Mouse (Mus musculus) intestine, embryonic 16.5 days (tissue): Measurements from ENCODE around the gene Phlda3. TPM values are rescaled to one million over a fixed set of nuclear protein-coding genes. Genes with fewer than 3 reads are reported as not detected.

ENCODE experiments used
- ATAC-seq: fragments of 200-750 bp; cut with Nextera tagmentation; 2 replicates; pipeline ENCODE4 v1.8.0; 2017; ENCODE audit warnings: moderate TSS enrichment, moderate library complexity
- H3K27ac ChIP-seq: fragments of 300-500 bp; sonication (generic); 2 replicates; pipeline ENCODE4 v1.5.1; 2014; ENCODE audit warnings: mild to moderate bottlenecking, low read length
- H3K27me3 ChIP-seq: fragments of 300-500 bp; sonication (generic); replicated peaks from 2 replicates; pipeline ENCODE4 v1.6.1; 2014; ENCODE audit warnings: low read length, control low read depth, mixed read lengths; ENCODE audit not compliant: control insufficient read depth, insufficient read depth
- H3K36me3 ChIP-seq: fragments of 300-500 bp; sonication (generic); 2 replicates; pipeline ENCODE4 v1.6.1; 2014; ENCODE audit warnings: low read length, control low read depth; ENCODE audit not compliant: control insufficient read depth, insufficient read depth
- H3K4me1 ChIP-seq: fragments of 300-500 bp; sonication (generic); 2 replicates; pipeline ENCODE4 v1.6.1; 2014; ENCODE audit warnings: low read length, control low read depth, mixed read lengths; ENCODE audit not compliant: control insufficient read depth, insufficient read depth
- H3K4me2 ChIP-seq: fragments of 300-500 bp; sonication (generic); 2 replicates; pipeline ENCODE4 v1.6.1; 2014; ENCODE audit warnings: low read depth, low read length, control low read depth
- H3K4me3 ChIP-seq: fragments of 300-500 bp; sonication (generic); 2 replicates; pipeline ENCODE4 v1.5.1; 2014; ENCODE audit warnings: mild to moderate bottlenecking, low read length
- H3K9ac ChIP-seq: fragments of 300-500 bp; sonication (generic); 2 replicates; pipeline ENCODE4 v1.6.1; 2014; ENCODE audit warnings: low read depth, low read length
- H3K9me3 ChIP-seq: fragments of 300-500 bp; sonication (generic); 2 replicates; pipeline ENCODE4 v1.6.1; 2016; ENCODE audit warnings: low read length, control low read depth; ENCODE audit not compliant: control insufficient read depth
- WGBS: fragments of 180-500 bp; shearing (Covaris S2); extraction: QIAGEN DNeasy Blood & Tissue Kit; methylation state at CpG from one replicate; pipeline ENCODE4 v1.1.7; 2014; 5-methylcytosine and 5-hydroxymethylcytosine counted together
- polyA plus RNA-seq: library from polyadenylated mRNA; unstranded; fragments of >200 nt; fragmentation: Nextera tagmentation; extraction: Ambion mirVana; gene quantifications from 2 replicates; pipeline ENCODE4 v1.2.1, GENCODE M21; 2015

The Phlda3 gene
- polyA plus RNA-seq, 1 experiment from 2014 or later = 36.6 TPM

DNA sequence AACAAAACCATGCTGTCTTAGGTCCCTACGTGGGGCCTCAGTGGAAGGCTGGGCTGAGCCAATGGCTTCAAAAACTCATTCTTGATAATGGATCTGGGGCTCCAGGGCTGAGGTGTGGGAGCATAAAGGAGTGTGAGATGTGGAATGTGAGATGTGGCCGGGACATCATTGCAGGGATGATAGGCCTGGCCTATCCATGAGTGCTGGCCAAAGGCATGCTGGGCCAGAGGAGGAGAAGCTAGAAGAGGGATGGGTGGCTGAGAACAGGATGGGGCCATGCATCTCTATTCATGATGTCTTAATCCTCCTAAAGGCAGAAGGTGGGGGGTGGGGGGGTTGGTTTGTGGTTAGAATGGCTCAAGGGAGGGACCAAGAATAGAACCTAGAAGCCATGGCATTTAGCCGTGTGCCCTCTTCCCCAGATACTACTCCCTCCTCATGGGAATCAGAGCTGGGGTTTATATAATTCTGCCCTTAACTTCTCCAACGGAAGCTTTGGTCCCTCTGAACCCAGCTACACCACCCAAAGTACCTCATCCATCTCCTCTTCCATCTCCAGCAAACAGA is 1.5 kb downstream of the Phlda3 start:
- 63% methylated on average over 4 of the region's 4 CpGs for WGBS
- H3K36me3 ChIP-seq = peaks cover 8% of the 10 kb centered on the region
- peak overlapping the region; percentile 96 for H3K4me2 ChIP-seq
- peak overlapping the region; percentile 94; the same call in 1 of the 2 replicates for H3K27ac ChIP-seq
- no peaks in the 10 kb centered on the region for H3K9me3 ChIP-seq
- ATAC-seq = no peak
- peak overlapping the region; percentile 92 for H3K9ac ChIP-seq
- peak overlapping the region; percentile 77 for H3K4me3 ChIP-seq
- H3K27me3 ChIP-seq = no peaks in the 10 kb centered on the region
- peaks cover 43% of the 10 kb centered on the region for H3K4me1 ChIP-seq

DNA sequence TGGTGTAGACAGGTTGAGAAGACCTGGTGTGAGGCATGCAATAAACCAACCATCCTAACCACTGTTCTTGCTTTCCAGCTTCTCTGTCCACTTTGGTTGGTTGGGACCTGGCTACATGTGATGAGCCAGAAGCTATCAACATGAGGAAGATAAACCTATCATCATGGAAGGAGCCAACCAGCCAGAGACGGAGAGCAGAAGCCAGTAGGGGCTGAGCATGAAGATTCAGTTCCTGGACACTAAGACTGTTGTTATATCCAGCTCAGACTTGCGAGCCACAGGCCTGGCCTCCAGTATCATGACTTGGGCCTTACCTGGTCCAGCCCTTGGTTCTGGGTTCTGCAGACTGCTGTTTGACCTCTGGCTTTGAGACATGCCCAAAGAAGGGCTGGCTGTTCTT is 2.5 kb downstream of the Phlda3 start:
- no peaks in the 10 kb centered on the region for H3K27me3 ChIP-seq
- WGBS = 88% methylated on average over 2 of the region's 2 CpGs
- ATAC-seq = no peak
- no peak overlapping the region for H3K4me2 ChIP-seq
- no peak overlapping the region for H3K27ac ChIP-seq
- no peak overlapping the region for H3K9ac ChIP-seq
- H3K4me1 ChIP-seq = peaks cover 43% of the 10 kb centered on the region
- H3K36me3 ChIP-seq = peaks cover 8% of the 10 kb centered on the region
- H3K4me3 ChIP-seq = no peak overlapping the region
- H3K9me3 ChIP-seq = no peaks in the 10 kb centered on the region

DNA sequence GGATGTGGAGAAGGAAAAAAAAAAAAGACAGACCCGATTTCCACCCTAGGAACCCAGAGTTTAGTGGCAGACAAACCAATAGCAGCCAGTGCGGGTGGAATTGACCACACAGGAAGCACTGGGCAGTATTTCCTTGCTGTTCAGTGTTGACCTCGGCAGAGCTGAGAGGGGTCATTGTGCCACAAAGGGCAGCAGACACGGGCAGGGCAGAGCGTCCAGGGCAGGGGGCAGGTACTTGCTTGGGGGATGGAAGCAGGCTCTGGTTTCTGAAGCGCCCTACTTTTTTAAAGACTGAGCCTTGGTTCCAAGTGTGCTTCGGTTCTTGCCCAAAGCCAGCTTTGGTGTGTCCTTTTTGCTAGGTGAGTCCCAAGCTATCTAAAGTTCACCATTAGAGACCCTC is 4.3 kb downstream of the Phlda3 start:
- Histone ChIP-seq H3K36me3 (peaks cover 8% of the 10 kb centered on the region), H3K4me3 (no peak overlapping the region), H3K9me3 (no peaks in the 10 kb centered on the region), H3K9ac (no peak overlapping the region), H3K4me1 (peaks cover 35% of the 10 kb centered on the region), H3K27me3 (no peaks in the 10 kb centered on the region), H3K27ac (no peak overlapping the region), H3K4me2 (no peak overlapping the region)
- ATAC-seq = no peak
- WGBS = 76% methylated on average over 7 of the region's 7 CpGs

DNA sequence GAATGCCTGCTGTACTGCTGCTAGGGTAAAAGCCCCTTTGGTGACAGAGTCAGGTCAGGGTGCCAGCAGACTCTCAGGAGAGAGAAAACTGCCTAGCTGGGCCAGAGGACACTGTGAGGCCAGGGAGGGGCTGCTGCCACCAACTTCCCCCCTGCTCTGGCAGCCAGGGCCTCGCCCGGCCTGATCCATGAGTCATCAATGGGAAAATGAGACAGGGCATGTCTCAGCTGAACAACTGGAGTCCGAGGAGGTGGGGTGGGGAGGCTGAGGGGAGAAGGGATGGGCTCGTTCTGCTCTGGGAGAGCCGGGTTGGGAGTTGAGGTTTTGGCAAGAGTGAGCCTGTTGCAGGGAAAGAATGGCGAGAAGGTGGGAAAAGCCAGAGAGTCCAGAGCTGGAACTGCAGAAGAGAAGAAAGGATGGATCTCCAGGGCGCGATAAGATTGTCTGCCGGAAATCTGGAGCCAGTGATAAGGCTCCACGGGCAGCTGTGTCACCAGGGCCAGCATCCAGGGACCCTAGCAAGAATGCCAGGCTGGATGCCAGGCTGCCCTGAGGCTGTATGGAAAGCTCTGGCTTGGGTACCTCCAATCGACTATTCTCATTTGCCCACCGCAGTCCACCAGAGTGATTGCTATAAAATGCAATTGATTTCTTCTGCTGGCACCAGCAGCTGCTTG is 5.1 kb downstream of the Phlda3 start:
- Histone ChIP-seq H3K36me3 (peaks cover 8% of the 10 kb centered on the region), H3K9me3 (no peaks in the 10 kb centered on the region), H3K4me1 (peaks cover 30% of the 10 kb centered on the region), H3K4me2 (no peak overlapping the region), H3K27me3 (no peaks in the 10 kb centered on the region), H3K4me3 (no peak overlapping the region), H3K9ac (no peak overlapping the region), H3K27ac (no peak overlapping the region)
- WGBS = 48% methylated on average over 12 of the region's 12 CpGs
- ATAC-seq = peak; percentile 43

DNA sequence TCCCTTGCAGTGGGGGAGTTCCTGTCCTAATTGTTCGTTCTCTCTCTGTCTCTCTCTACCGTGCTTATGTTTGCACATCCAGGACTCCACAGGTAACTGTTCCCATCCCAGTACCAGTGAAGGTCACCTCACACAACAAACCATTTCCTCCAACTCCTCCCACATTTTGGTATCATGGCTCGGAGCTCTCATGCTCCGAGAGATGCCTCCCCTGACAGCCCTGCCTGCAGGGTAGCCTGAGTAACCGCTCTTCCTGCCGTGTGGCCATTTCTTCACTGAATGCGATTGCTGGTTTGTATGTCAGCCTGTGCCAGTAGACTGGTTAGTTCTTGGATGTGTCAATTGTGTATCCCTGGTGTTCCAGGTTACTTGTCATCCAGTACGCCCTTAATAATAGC is 5.7 kb downstream of the Phlda3 start:
- peaks cover 8% of the 10 kb centered on the region for H3K36me3 ChIP-seq

DNA sequence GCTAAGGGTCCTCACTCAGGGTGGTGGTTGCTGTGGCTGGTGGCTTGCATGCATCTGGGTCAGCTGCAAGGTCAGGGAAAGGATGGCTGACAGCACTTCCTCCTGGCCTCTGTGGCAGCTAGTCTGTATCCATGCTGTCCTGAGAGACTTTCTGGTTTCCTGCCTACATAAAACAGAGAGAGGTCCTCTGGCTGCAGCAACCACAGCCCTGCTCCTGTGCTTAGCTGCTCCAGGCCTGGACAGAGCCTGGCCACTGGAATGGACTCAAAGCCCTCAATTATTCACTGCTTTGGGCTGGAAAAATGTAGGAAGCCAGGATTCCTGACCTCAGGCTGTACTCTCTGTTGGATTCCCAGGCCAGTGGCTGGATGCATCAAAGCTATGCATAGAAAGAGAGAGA is 10.7 kb downstream of the Phlda3 start:
- Histone ChIP-seq H3K36me3 (no peaks in the 10 kb centered on the region), H3K27me3 (no peaks in the 10 kb centered on the region), H3K27ac (no peak overlapping the region), H3K9ac (no peak overlapping the region), H3K9me3 (no peaks in the 10 kb centered on the region), H3K4me3 (no peak overlapping the region), H3K4me2 (no peak overlapping the region), H3K4me1 (peaks cover 7% of the 10 kb centered on the region)
- ATAC-seq = no peak

More for the DNA sequence above, 5.7 kb downstream of the Phlda3 start:
- no peaks in the 10 kb centered on the region for H3K27me3 ChIP-seq
- no peak overlapping the region for H3K9ac ChIP-seq
- H3K4me1 ChIP-seq = peaks cover 29% of the 10 kb centered on the region
- no peak for ATAC-seq
- no peak overlapping the region for H3K27ac ChIP-seq
- no peak overlapping the region for H3K4me2 ChIP-seq
- WGBS = 70% methylated on average over 8 of the region's 8 CpGs
- no peaks in the 10 kb centered on the region for H3K9me3 ChIP-seq
- no peak overlapping the region for H3K4me3 ChIP-seq

DNA sequence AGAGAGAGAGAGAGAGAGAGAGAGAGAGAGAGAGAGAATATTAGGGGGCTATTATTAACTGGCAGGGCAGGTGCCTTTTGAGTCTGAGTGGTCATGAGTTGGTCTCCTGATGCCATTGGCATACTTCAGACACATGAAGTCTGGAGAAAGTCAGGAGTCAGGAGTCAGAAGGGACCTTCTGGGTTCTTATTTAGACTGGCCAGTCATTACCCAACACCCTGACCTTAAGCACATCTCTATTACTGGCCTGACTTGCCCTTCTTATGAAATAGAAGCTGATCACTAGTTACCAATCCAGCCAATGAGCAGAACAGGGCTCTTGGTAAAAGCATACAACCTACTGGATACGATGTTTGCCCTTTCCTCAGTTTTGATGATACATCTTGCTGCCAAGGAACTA is 11.1 kb downstream of the Phlda3 start:
- ATAC-seq = no peak
- WGBS = 83% methylated on average over 1 of the region's 1 CpGs
- no peak overlapping the region for H3K4me2 ChIP-seq
- H3K36me3 ChIP-seq = no peaks in the 10 kb centered on the region
- no peaks in the 10 kb centered on the region for H3K9me3 ChIP-seq
- peaks cover 6% of the 10 kb centered on the region for H3K4me1 ChIP-seq
- H3K4me3 ChIP-seq = no peak overlapping the region
- no peak overlapping the region for H3K9ac ChIP-seq
- no peaks in the 10 kb centered on the region for H3K27me3 ChIP-seq
- no peak overlapping the region for H3K27ac ChIP-seq

DNA sequence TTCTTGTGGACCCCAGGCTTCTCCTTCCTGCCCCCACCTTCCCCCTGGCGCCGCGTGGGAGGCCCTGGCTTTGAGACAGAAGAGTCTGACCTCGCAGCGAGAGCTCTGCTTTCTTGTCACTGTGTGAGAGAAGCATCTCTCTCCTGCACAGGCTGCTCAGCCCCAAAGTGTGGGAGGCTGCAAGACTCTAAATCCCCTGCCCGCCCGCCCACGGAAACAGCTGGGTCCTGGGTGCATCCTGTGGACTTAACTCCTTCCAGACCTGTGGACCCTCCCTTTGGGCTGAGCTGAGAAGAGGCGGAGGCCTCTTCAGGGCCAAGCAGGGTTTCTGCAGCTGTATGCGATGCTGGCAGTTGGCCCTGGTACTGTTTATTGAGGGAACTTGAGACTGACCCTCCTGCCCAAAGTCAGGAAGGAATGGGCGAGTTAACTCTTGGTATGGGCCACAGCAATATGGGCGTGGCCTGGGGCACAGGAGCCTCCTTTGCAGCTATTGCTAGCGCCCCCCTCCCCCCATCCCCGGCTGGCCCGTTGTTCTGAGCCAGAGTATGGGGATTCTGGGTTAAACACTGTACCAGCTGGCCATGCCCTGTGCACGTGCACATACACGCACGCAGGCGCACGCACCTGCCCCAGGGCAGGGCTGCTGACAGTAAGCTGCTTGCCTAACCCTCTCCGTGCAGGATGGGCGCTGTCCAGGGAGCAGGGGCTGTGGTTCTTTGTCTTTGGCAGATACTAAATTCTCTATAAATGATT is 13.0 kb downstream of the Phlda3 start, which contains the start of gene Tnni1:
Gene Tnni1, plus strand, starts transcription at position 655 of the 756 bp plus-strand sequence.
- H3K36me3 ChIP-seq = no peaks in the 10 kb centered on the region
- H3K4me2 ChIP-seq = 0 out of 2 replicates have a peak within 1 kb of the TSS, but pooled peaks have one; percentile 16
- 23% methylated on average over 22 of the region's 22 CpGs for WGBS
- H3K9me3 ChIP-seq = no peaks in the 10 kb centered on the region
- peak within 1 kb of the TSS; percentile 50; the same call in 1 of the 2 replicates for H3K27ac ChIP-seq
- ATAC-seq = peak; percentile 49
- peaks cover 6% of the 10 kb centered on the region for H3K4me1 ChIP-seq
- H3K9ac ChIP-seq = peak within 1 kb of the TSS; percentile 28; the same call in 1 of the 2 replicates
- no peak within 1 kb of the TSS for H3K4me3 ChIP-seq
- H3K27me3 ChIP-seq = no peaks in the 10 kb centered on the region

DNA sequence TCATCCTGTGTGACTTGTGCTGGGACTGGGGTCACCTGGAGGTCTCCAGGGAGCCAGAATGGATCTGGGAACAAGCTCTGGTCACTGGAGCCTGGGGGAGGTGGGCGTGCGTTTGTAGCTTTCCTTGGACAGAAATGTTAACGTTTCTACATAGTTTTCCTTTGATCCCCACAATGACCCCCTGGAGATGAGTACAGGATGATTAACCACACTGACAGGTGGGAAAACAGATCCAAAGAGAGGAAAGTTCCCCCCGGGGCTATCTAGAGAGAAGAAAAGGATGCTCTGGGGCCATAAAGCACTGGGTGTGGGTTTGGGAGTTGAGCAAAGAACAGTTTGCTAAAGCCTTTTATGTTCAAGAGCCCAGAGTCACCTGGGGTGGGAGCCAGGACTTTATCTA is 14.7 kb downstream of the Phlda3 start:
- no peak for ATAC-seq
- H3K4me3 ChIP-seq = no peak overlapping the region
- H3K27me3 ChIP-seq = no peaks in the 10 kb centered on the region
- H3K9me3 ChIP-seq = no peaks in the 10 kb centered on the region
- no peak overlapping the region for H3K4me2 ChIP-seq
- no peaks in the 10 kb centered on the region for H3K36me3 ChIP-seq
- H3K9ac ChIP-seq = no peak overlapping the region
- H3K4me1 ChIP-seq = peaks cover 6% of the 10 kb centered on the region
- WGBS = 41% methylated on average over 4 of the region's 4 CpGs
- H3K27ac ChIP-seq = no peak overlapping the region
